In the genomic region with DNA sequence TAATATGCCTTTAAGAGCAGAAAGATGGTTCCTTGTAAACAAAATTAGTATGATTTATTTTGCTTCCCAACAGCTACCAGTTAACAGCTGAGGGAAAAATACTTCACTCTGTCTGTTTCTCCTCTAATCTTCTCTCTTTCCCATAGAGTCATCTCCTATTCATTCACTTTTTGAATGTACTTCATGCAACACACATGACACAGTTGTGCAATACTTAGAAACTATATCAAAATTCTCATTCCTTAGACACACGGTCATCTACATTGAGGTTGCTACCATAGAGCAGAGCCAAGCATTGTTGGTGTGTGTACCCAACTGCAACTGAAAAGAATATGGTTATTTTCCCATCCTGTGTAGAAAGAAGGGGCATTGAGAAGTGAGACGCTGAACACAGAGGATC, we compare ENCODE assay signal across 27 mouse cellular contexts.
"Had no signal": no experiment of that assay in that cellular context is flagged by ENCODE, and none has a peak within 500 bp of the region (broad histone marks: within the 10 kb centered on the region; RNA-seq: fewer than 3 reads in every experiment).

No protein-coding gene starts in this region.

- H3K27me3 ChIP-seq: heart, embryonic 12.5 days; hindbrain, embryonic 12.5 days; intestine, embryonic 15.5 days; limb, embryonic 12.5 days; liver, embryonic 13.5 days; liver, embryonic 15.5 days had no signal

- DNase-seq: gastrocnemius, adult 2 months; gastrocnemius, postnatal 10 days; gastrocnemius, postnatal 25 days; heart, adult 18-20 months; heart, postnatal 10 days; heart, postnatal 4 days; kidney, adult 18-20 months; kidney, adult 8-10 months; kidney, postnatal 10 days; kidney, postnatal 25 days; kidney, postnatal 4 days; liver; liver, embryonic 13.5 days had no signal

- ATAC-seq: hindbrain, embryonic 16.5 days; inflammation-experienced regulatory T-cells, adult 6 months; intestine, embryonic 15.5 days; intestine, postnatal 0 days had no signal

- H3K4me3 ChIP-seq: gastrocnemius, adult 2 months; heart, embryonic 10.5 days; heart, embryonic 12.5 days; hindbrain, embryonic 10.5 days; hindbrain, embryonic 12.5 days; intestine, embryonic 15.5 days; layer of hippocampus, adult 2 months; left cerebral cortex, adult 2 months; limb, embryonic 10.5 days; limb, embryonic 12.5 days; liver, embryonic 13.5 days; liver, embryonic 15.5 days had no signal

- H3K4me1 ChIP-seq: heart, embryonic 10.5 days; heart, embryonic 12.5 days; hindbrain, embryonic 10.5 days; hindbrain, embryonic 12.5 days; intestine, embryonic 15.5 days; limb, embryonic 10.5 days; limb, embryonic 12.5 days; liver, embryonic 13.5 days; liver, embryonic 15.5 days had no signal

- H3K36me3 ChIP-seq: heart, embryonic 10.5 days; heart, embryonic 12.5 days; hindbrain, embryonic 10.5 days; hindbrain, embryonic 12.5 days; intestine, embryonic 15.5 days; limb, embryonic 10.5 days; limb, embryonic 12.5 days; liver, embryonic 13.5 days; liver, embryonic 15.5 days had no signal

- H3K27ac ChIP-seq: gastrocnemius, adult 2 months; heart, embryonic 10.5 days; hindbrain, embryonic 10.5 days; hindbrain, embryonic 12.5 days; hindbrain, embryonic 14.5 days; intestine, embryonic 15.5 days; layer of hippocampus, adult 2 months; left cerebral cortex, adult 2 months; limb, embryonic 10.5 days; limb, embryonic 12.5 days; liver, embryonic 13.5 days; liver, embryonic 15.5 days had no signal
